Mouse (Mus musculus): ENCODE measurements around the gene Ifi35. TPM values are rescaled to one million over a fixed set of nuclear protein-coding genes. Genes with fewer than 3 reads are reported as not detected.

Ifi35 gene
- polyA plus RNA-seq, 1 experiment from 2014 or later, result 6.1 TPM

DNA sequence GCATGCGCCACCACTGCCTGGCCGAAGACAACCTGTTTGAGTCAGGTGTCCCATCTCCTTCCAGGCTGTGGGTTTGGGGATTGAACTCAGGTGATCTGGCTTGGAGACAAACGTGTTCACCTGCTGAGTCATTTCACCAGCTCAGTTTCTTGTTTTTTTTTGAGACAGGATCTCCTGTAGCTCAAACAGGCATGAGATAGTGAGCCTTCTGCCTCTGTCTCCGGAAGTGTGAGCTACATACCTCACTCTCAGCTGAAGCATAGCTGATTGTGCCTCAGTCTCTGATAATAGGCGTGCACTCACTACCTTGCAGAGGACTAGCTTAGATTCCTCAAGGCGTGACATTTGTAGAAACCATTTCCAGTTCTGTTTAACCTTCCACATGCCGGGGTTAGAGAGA is 36.6 kb downstream of the Ifi35 start:
- Histone ChIP-seq H3K36me3 (peaks cover 15% of the 10 kb centered on the region; the same call in 1 of the 2 replicates), H3K4me3 (no peak overlapping the region), H3K4me2 (replicated peaks) (no peak overlapping the region), H3K4me1 (no peaks in the 10 kb centered on the region), H3K27ac (no peak overlapping the region), H3K9ac (no peak overlapping the region), H3K9me3 (no peaks in the 10 kb centered on the region), H3K27me3 (no peaks in the 10 kb centered on the region)
- WGBS, result 87% methylated on average over 7 of the region's 7 CpGs
- ATAC-seq (ENCODE audit: insufficient number of reproducible peaks, insufficient read depth, low FRiP score, low TSS enrichment), result no peak

DNA sequence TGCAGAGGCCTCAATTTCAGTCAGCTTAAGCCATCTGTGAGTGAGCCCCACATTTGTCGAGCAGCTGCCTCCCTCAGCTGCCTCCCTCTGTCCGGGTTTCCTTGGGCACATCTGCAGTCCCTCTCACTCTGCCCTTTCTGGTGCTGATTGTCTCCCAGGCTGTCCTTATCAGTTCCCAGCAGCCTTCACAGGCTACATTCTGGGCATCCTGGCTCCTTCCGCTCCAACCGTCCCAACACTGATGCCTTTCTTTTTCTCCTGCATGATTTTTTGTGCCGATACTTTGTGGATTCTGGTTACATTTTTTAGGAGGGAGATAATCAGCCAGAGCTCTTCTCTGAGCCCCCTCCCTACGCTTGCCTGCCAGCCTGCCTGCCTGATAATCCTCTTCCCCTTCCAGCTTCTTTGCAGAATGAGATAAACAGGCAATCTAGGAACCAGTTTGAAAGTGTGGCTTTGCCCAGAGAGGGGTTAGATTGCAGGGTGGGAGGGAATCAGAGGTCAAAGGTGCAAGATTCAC is 37.4 kb downstream of the Ifi35 start:
- WGBS, result 63% methylated on average over 6 of the region's 6 CpGs
- Histone ChIP-seq H3K27me3 (no peaks in the 10 kb centered on the region), H3K4me3 (no peak overlapping the region), H3K27ac (peak overlapping the region; percentile 17; the same call in 1 of the 2 replicates), H3K4me2 (replicated peaks) (no peak overlapping the region), H3K9ac (no peak overlapping the region), H3K36me3 (peaks cover 16% of the 10 kb centered on the region; the same call in 1 of the 2 replicates), H3K9me3 (no peaks in the 10 kb centered on the region), H3K4me1 (no peaks in the 10 kb centered on the region)
- no peak for ATAC-seq (ENCODE audit: insufficient number of reproducible peaks, insufficient read depth, low FRiP score, low TSS enrichment)

DNA sequence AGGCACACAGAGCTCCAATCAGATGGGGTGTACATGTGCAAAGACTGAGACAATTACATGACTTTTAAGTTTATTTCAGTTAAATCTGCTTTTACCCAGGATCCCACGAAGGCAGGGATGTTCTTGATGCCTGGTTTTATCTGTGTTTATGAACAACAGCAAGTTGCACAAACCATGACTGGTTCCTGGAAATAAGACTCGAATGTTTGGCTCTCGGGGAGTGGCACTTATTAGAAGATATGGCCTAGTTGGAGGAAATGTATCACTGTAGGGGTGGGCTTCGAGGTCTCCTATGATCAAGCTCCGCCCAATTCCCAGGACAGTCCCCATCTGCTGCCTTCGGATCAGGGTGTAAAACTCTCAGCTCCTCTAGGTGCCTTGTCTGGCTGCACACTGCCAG is 37.9 kb downstream of the Ifi35 start:
- Histone ChIP-seq H3K4me3 (no peak overlapping the region), H3K4me1 (no peaks in the 10 kb centered on the region), H3K9ac (no peak overlapping the region; the same call in 1 of the 2 replicates), H3K27ac (no peak overlapping the region), H3K9me3 (no peaks in the 10 kb centered on the region), H3K4me2 (replicated peaks) (no peak overlapping the region), H3K27me3 (no peaks in the 10 kb centered on the region), H3K36me3 (peaks cover 16% of the 10 kb centered on the region; the same call in 1 of the 2 replicates)
- ATAC-seq (ENCODE audit: insufficient number of reproducible peaks, insufficient read depth, low FRiP score, low TSS enrichment), result no peak
- 79% methylated on average over 6 of the region's 6 CpGs for WGBS

DNA sequence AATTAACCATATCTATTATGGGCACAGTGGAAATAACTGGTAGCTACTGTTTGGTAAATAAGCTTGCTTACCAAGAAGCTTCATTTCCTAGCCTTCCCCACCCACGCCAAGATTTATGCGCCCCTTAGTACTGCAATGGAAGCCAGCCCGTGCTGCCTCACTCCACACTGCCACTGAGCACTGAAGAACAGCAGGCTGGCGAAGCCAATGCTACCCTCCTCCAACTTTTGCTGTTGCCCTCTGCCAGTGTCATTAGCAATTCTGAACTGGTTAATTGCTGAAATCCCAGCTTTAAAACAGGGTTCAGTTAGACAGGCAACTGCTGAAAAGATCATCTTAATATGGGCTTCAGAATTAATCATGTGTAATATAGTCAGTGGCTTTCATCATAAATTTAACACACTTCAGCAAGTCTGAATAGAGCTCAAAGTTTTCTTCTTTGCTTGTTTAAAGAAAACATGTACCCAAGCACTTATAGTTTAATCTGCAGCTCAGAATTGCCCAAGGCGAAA is 58.1 kb downstream of the Ifi35 start:
- H3K27me3 ChIP-seq, result no peaks in the 10 kb centered on the region
- H3K9me3 ChIP-seq, result no peaks in the 10 kb centered on the region
- H3K4me3 ChIP-seq, result no peak overlapping the region
- WGBS, result 90% methylated on average over 5 of the region's 5 CpGs
- ATAC-seq (ENCODE audit: insufficient number of reproducible peaks, insufficient read depth, low FRiP score, low TSS enrichment), result no peak
- H3K9ac ChIP-seq, result no peak overlapping the region
- H3K4me1 ChIP-seq, result no peaks in the 10 kb centered on the region
- H3K27ac ChIP-seq, result no peak overlapping the region
- peaks cover 17% of the 10 kb centered on the region for H3K36me3 ChIP-seq
- H3K4me2 ChIP-seq (replicated peaks), result no peak overlapping the region

DNA sequence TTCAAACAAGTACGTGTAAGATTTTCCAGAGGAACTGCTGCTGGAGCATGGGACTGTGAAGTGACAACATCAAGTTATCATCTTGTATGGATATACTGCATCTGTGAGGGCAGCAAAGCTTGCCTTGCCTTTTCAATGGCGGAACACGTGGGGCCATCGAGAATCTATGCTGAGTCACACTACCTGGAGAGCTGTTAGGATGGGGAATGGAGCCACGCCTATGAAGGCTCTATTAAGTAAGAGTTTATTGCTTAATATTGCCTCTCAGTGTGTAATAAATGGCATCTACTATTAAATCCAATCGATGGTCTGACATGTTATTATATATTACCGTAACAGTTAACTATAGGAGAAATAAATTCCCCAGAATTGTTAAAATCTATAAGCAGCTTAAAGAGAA is 58.9 kb downstream of the Ifi35 start:
- no peaks in the 10 kb centered on the region for H3K27me3 ChIP-seq
- no peak overlapping the region for H3K27ac ChIP-seq
- H3K9ac ChIP-seq, result no peak overlapping the region
- 95% methylated on average over 7 of the region's 7 CpGs for WGBS
- H3K9me3 ChIP-seq, result no peaks in the 10 kb centered on the region
- ATAC-seq (ENCODE audit: insufficient number of reproducible peaks, insufficient read depth, low FRiP score, low TSS enrichment), result no peak
- no peak overlapping the region for H3K4me3 ChIP-seq
- no peaks in the 10 kb centered on the region for H3K4me1 ChIP-seq
- H3K4me2 ChIP-seq (replicated peaks), result no peak overlapping the region
- peaks cover 21% of the 10 kb centered on the region for H3K36me3 ChIP-seq

Small RNA genes within 50 kb of the gene (microRNA-seq; reads per million reads assigned to microRNA genes)
- gene Mir6929, result not detected

Other genes starting within 250 kb of the Ifi35 start
- gene Ezh1, start 221.9 kb upstream of the Ifi35 start, polyA plus RNA-seq (2016; fragmentation: Nextera tagmentation; extraction: Ambion mirVana), result 15.6 and 17.3 TPM in 2 replicates
- 80.2 and 86.9 TPM in 2 replicates for gene Ramp2, start 202.4 kb upstream of the Ifi35 start, polyA plus RNA-seq (2016; fragmentation: Nextera tagmentation; extraction: Ambion mirVana)
- 93.6 and 99.3 TPM in 2 replicates for gene Vps25, start 194.7 kb upstream of the Ifi35 start, polyA plus RNA-seq (2016; fragmentation: Nextera tagmentation; extraction: Ambion mirVana)
- gene Wnk4, start 187.8 kb upstream of the Ifi35 start, polyA plus RNA-seq (2016; fragmentation: Nextera tagmentation; extraction: Ambion mirVana), result 7.7 and 8.0 TPM in 2 replicates
- gene Cntd1, start 169.4 kb upstream of the Ifi35 start, polyA plus RNA-seq (2016; fragmentation: Nextera tagmentation; extraction: Ambion mirVana), result 1.4 and 2.0 TPM in 2 replicates
- 201 and 209 TPM in 2 replicates for gene Coa3, start 169.3 kb upstream of the Ifi35 start, polyA plus RNA-seq (2016; fragmentation: Nextera tagmentation; extraction: Ambion mirVana)
- gene Becn1, start 146.1 kb upstream of the Ifi35 start, polyA plus RNA-seq (2016; fragmentation: Nextera tagmentation; extraction: Ambion mirVana), result 131 and 137 TPM in 2 replicates
- 163 and 172 TPM in 2 replicates for gene Psme3, start 132.2 kb upstream of the Ifi35 start, polyA plus RNA-seq (2016; fragmentation: Nextera tagmentation; extraction: Ambion mirVana)
- gene Aoc2, start 123.3 kb upstream of the Ifi35 start, polyA plus RNA-seq (2016; fragmentation: Nextera tagmentation; extraction: Ambion mirVana), result 1.8 and 2.4 TPM in 2 replicates
- 0.04 TPM in 1 of 2 replicates, not detected in the other for gene Aoc3, start 117.8 kb upstream of the Ifi35 start, polyA plus RNA-seq (2016; fragmentation: Nextera tagmentation; extraction: Ambion mirVana)
- not detected in 2 replicates for gene G6pc, start 80.8 kb upstream of the Ifi35 start, polyA plus RNA-seq (2016; fragmentation: Nextera tagmentation; extraction: Ambion mirVana)
- gene Aarsd1, start 30.8 kb upstream of the Ifi35 start, polyA plus RNA-seq (2016; fragmentation: Nextera tagmentation; extraction: Ambion mirVana), result 86.3 and 86.5 TPM in 2 replicates
- gene Gm27029, start 23.6 kb upstream of the Ifi35 start, polyA plus RNA-seq (2016; fragmentation: Nextera tagmentation; extraction: Ambion mirVana), result 9.6 and 9.9 TPM in 2 replicates
- 22.5 and 23.0 TPM in 2 replicates for gene Rundc1, start 23.3 kb upstream of the Ifi35 start, polyA plus RNA-seq (2016; fragmentation: Nextera tagmentation; extraction: Ambion mirVana)
- 7.4 and 9.1 TPM in 2 replicates for gene Ptges3l, start 23.1 kb upstream of the Ifi35 start, polyA plus RNA-seq (2016; fragmentation: Nextera tagmentation; extraction: Ambion mirVana)
- 361 and 382 TPM in 2 replicates for gene Rpl27, start 6.1 kb upstream of the Ifi35 start, polyA plus RNA-seq (2016; fragmentation: Nextera tagmentation; extraction: Ambion mirVana)
- gene Rnd2, start 16.6 kb downstream of the Ifi35 start, polyA plus RNA-seq (2016; fragmentation: Nextera tagmentation; extraction: Ambion mirVana), result 15.2 and 17.2 TPM in 2 replicates
- gene Vat1, start 17.8 kb downstream of the Ifi35 start, polyA plus RNA-seq (2016; fragmentation: Nextera tagmentation; extraction: Ambion mirVana), result 32.2 and 35.4 TPM in 2 replicates
- gene Brca1, start 103.5 kb downstream of the Ifi35 start, polyA plus RNA-seq (2016; fragmentation: Nextera tagmentation; extraction: Ambion mirVana), result 16.6 and 19.3 TPM in 2 replicates
- 80.8 and 85.0 TPM in 2 replicates for gene Nbr1, start 103.7 kb downstream of the Ifi35 start, polyA plus RNA-seq (2016; fragmentation: Nextera tagmentation; extraction: Ambion mirVana)
- 2.4 and 2.9 TPM in 2 replicates for gene Tmem106a, start 133.8 kb downstream of the Ifi35 start, polyA plus RNA-seq (2016; fragmentation: Nextera tagmentation; extraction: Ambion mirVana)
- not detected in 2 replicates for gene Gm11634, start 150.8 kb downstream of the Ifi35 start, polyA plus RNA-seq (2016; fragmentation: Nextera tagmentation; extraction: Ambion mirVana)
- 44.1 and 51.1 TPM in 2 replicates for gene Rdm1, start 178.8 kb downstream of the Ifi35 start, polyA plus RNA-seq (2016; fragmentation: Nextera tagmentation; extraction: Ambion mirVana)
- gene Arl4d, start 217.1 kb downstream of the Ifi35 start, polyA plus RNA-seq (2016; fragmentation: Nextera tagmentation; extraction: Ambion mirVana), result 3.9 and 5.2 TPM in 2 replicates